Mouse (Mus musculus): Measurements from ENCODE around the gene Olfr781. TPM values are rescaled to one million over a fixed set of nuclear protein-coding genes. Genes with fewer than 3 reads are reported as not detected.
"Not testable (repeated sequence)": the region's sequence is repeated elsewhere in the genome, so short reads cannot be mapped to it uniquely, and the experiment has no call there.

Olfr781 gene
- polyA plus RNA-seq (2015; fragmentation: Nextera tagmentation; extraction: Ambion mirVana) = not detected in 2 replicates

GRCm38 (mm10) chr10:129328554-129328953 is at the start of gene Olfr781:
Olfr781 (plus strand) TSS chr10:129328854.
- H3K4me1 ChIP-seq = no peaks in the 10 kb centered on the region
- ATAC-seq (ENCODE audit: borderline replicate concordance, extremely low read depth, low FRiP score, low TSS enrichment) = no peak
- no peaks in the 10 kb centered on the region for H3K27me3 ChIP-seq
- no peak within 1 kb of the TSS for H3K9ac ChIP-seq
- no peaks in the 10 kb centered on the region for H3K36me3 ChIP-seq
- no peaks in the 10 kb centered on the region for H3K9me3 ChIP-seq
- no peak within 1 kb of the TSS for H3K4me2 ChIP-seq
- H3K27ac ChIP-seq = no peak within 1 kb of the TSS
- no peak within 1 kb of the TSS for H3K4me3 ChIP-seq

- not testable (repeated sequence) for H3K4me1 ChIP-seq; H3K27me3 ChIP-seq; H3K4me2 ChIP-seq; H3K4me3 ChIP-seq; H3K9ac ChIP-seq; H3K9me3 ChIP-seq; ATAC-seq (ENCODE audit: borderline replicate concordance, extremely low read depth, low FRiP score, low TSS enrichment); H3K27ac ChIP-seq; H3K36me3 ChIP-seq
- WGBS = 34% methylated on average over 1 of the region's 1 CpGs
These were observed 15.7 kb upstream of the Olfr781 start for GRCm38 (mm10) chr10:129312973-129313372.

- not testable (repeated sequence) for H3K9me3 ChIP-seq; H3K27ac ChIP-seq; H3K36me3 ChIP-seq; ATAC-seq (ENCODE audit: borderline replicate concordance, extremely low read depth, low FRiP score, low TSS enrichment); H3K27me3 ChIP-seq; H3K4me1 ChIP-seq; H3K4me2 ChIP-seq; H3K4me3 ChIP-seq; H3K9ac ChIP-seq
- no CpG with 5 or more reads among the region's 1 CpGs for WGBS
These were observed 15.1 kb upstream of the Olfr781 start for GRCm38 (mm10) chr10:129313521-129313920.

GRCm38 (mm10) chr10:129317817-129318216 is 10.8 kb upstream of the Olfr781 start, which contains the start of gene Olfr780:
Olfr780 (plus strand) TSS chr10:129318117.
- Histone ChIP-seq H3K36me3 (no peaks in the 10 kb centered on the region), H3K27me3 (no peaks in the 10 kb centered on the region), H3K9me3 (no peaks in the 10 kb centered on the region), H3K4me3 (no peak within 1 kb of the TSS), H3K4me1 (no peaks in the 10 kb centered on the region), H3K9ac (no peak within 1 kb of the TSS), H3K4me2 (no peak within 1 kb of the TSS), H3K27ac (no peak within 1 kb of the TSS)
- 76% methylated on average over 3 of the region's 3 CpGs for WGBS
- no peak for ATAC-seq (ENCODE audit: borderline replicate concordance, extremely low read depth, low FRiP score, low TSS enrichment)

GRCm38 (mm10) chr10:129348550-129348949 is 19.9 kb downstream of the Olfr781 start, which contains the start of gene Olfr782:
Olfr782 (plus strand) TSS chr10:129348850.
- no peak within 1 kb of the TSS for H3K4me2 ChIP-seq
- H3K9me3 ChIP-seq = no peaks in the 10 kb centered on the region
- 80% methylated on average over 3 of the region's 3 CpGs for WGBS

GRCm38 (mm10) chr10:129352475-129352874 is 23.8 kb downstream of the Olfr781 start:
- H3K27ac ChIP-seq; H3K4me1 ChIP-seq; ATAC-seq (ENCODE audit: borderline replicate concordance, extremely low read depth, low FRiP score, low TSS enrichment); H3K36me3 ChIP-seq; H3K9me3 ChIP-seq; H3K4me2 ChIP-seq; H3K4me3 ChIP-seq; H3K9ac ChIP-seq; H3K27me3 ChIP-seq: not testable (repeated sequence)
- WGBS = 67% methylated on average over 2 of the region's 2 CpGs

More at GRCm38 (mm10) chr10:129348550-129348949, 19.9 kb downstream of the Olfr781 start, which contains the start of gene Olfr782:
- Histone ChIP-seq H3K27ac (no peak within 1 kb of the TSS), H3K9ac (no peak within 1 kb of the TSS), H3K4me3 (no peak within 1 kb of the TSS), H3K27me3 (no peaks in the 10 kb centered on the region), H3K4me1 (no peaks in the 10 kb centered on the region), H3K36me3 (no peaks in the 10 kb centered on the region)
- ATAC-seq (ENCODE audit: borderline replicate concordance, extremely low read depth, low FRiP score, low TSS enrichment) = no peak

- not testable (repeated sequence) for H3K9me3 ChIP-seq; H3K4me2 ChIP-seq; ATAC-seq (ENCODE audit: borderline replicate concordance, extremely low read depth, low FRiP score, low TSS enrichment); H3K4me1 ChIP-seq; H3K27me3 ChIP-seq; H3K27ac ChIP-seq; H3K4me3 ChIP-seq; H3K9ac ChIP-seq; H3K36me3 ChIP-seq
- 87% methylated on average over 4 of the region's 4 CpGs for WGBS
These were observed 27.8 kb downstream of the Olfr781 start for GRCm38 (mm10) chr10:129356496-129356895.

GRCm38 (mm10) chr10:129357307-129357706 is 28.7 kb downstream of the Olfr781 start:
- 68% methylated on average over 5 of the region's 5 CpGs for WGBS
- no peaks in the 10 kb centered on the region for H3K27me3 ChIP-seq
- no peak overlapping the region for H3K4me3 ChIP-seq
- no peak overlapping the region for H3K27ac ChIP-seq
- no peak for ATAC-seq (ENCODE audit: borderline replicate concordance, extremely low read depth, low FRiP score, low TSS enrichment)
- no peak overlapping the region for H3K4me2 ChIP-seq
- no peaks in the 10 kb centered on the region for H3K4me1 ChIP-seq
- no peak overlapping the region for H3K9ac ChIP-seq
- no peaks in the 10 kb centered on the region for H3K36me3 ChIP-seq
- H3K9me3 ChIP-seq = no peaks in the 10 kb centered on the region

- not testable (repeated sequence) for H3K27ac ChIP-seq; H3K4me1 ChIP-seq; ATAC-seq (ENCODE audit: borderline replicate concordance, extremely low read depth, low FRiP score, low TSS enrichment)
These were observed 45.4 kb downstream of the Olfr781 start for GRCm38 (mm10) chr10:129374051-129374450.

More at GRCm38 (mm10) chr10:129374051-129374450, 45.4 kb downstream of the Olfr781 start:
- not testable (repeated sequence) for H3K36me3 ChIP-seq, H3K9ac ChIP-seq, H3K27me3 ChIP-seq, H3K9me3 ChIP-seq, H3K4me3 ChIP-seq, H3K4me2 ChIP-seq
- WGBS = 84% methylated on average over 5 of the region's 5 CpGs

Other genes starting within 250 kb of the Olfr781 start
- not detected in 2 replicates for gene Olfr767, start 245.9 kb upstream of the Olfr781 start, polyA plus RNA-seq (2015; fragmentation: Nextera tagmentation; extraction: Ambion mirVana)
- not detected in 2 replicates for gene Olfr768, start 229.5 kb upstream of the Olfr781 start, polyA plus RNA-seq (2015; fragmentation: Nextera tagmentation; extraction: Ambion mirVana)
- gene Olfr769, start 211.0 kb upstream of the Olfr781 start, polyA plus RNA-seq (2015; fragmentation: Nextera tagmentation; extraction: Ambion mirVana) = not detected in 2 replicates
- not detected in 2 replicates for gene Olfr770, start 189.9 kb upstream of the Olfr781 start, polyA plus RNA-seq (2015; fragmentation: Nextera tagmentation; extraction: Ambion mirVana)
- gene Olfr771, start 164.1 kb upstream of the Olfr781 start, polyA plus RNA-seq (2015; fragmentation: Nextera tagmentation; extraction: Ambion mirVana) = not detected in 2 replicates
- not detected in 2 replicates for gene Olfr772, start 150.9 kb upstream of the Olfr781 start, polyA plus RNA-seq (2015; fragmentation: Nextera tagmentation; extraction: Ambion mirVana)
- gene Olfr773, start 141.4 kb upstream of the Olfr781 start, polyA plus RNA-seq (2015; fragmentation: Nextera tagmentation; extraction: Ambion mirVana) = not detected in 2 replicates
- not detected in 2 replicates for gene Olfr774, start 92.7 kb upstream of the Olfr781 start, polyA plus RNA-seq (2015; fragmentation: Nextera tagmentation; extraction: Ambion mirVana)
- not detected in 2 replicates for gene Olfr775, start 80.4 kb upstream of the Olfr781 start, polyA plus RNA-seq (2015; fragmentation: Nextera tagmentation; extraction: Ambion mirVana)
- not detected in 2 replicates for gene Olfr776, start 69.7 kb upstream of the Olfr781 start, polyA plus RNA-seq (2015; fragmentation: Nextera tagmentation; extraction: Ambion mirVana)
- gene Olfr777, start 57.4 kb upstream of the Olfr781 start, polyA plus RNA-seq (2015; fragmentation: Nextera tagmentation; extraction: Ambion mirVana) = not detected in 2 replicates
- not detected in 2 replicates for gene Olfr780, start 10.7 kb upstream of the Olfr781 start, polyA plus RNA-seq (2015; fragmentation: Nextera tagmentation; extraction: Ambion mirVana)
- gene Olfr782, start 20.0 kb downstream of the Olfr781 start, polyA plus RNA-seq (2015; fragmentation: Nextera tagmentation; extraction: Ambion mirVana) = not detected in 2 replicates
- gene Olfr784, start 55.2 kb downstream of the Olfr781 start, polyA plus RNA-seq (2015; fragmentation: Nextera tagmentation; extraction: Ambion mirVana) = 0.05 and 0.06 TPM in 2 replicates
- not detected in 2 replicates for gene Olfr785, start 76.6 kb downstream of the Olfr781 start, polyA plus RNA-seq (2015; fragmentation: Nextera tagmentation; extraction: Ambion mirVana)
- not detected in 2 replicates for gene Olfr786, start 98.5 kb downstream of the Olfr781 start, polyA plus RNA-seq (2015; fragmentation: Nextera tagmentation; extraction: Ambion mirVana)
- not detected in 2 replicates for gene Olfr787, start 133.0 kb downstream of the Olfr781 start, polyA plus RNA-seq (2015; fragmentation: Nextera tagmentation; extraction: Ambion mirVana)
- not detected in 2 replicates for gene Olfr788, start 142.1 kb downstream of the Olfr781 start, polyA plus RNA-seq (2015; fragmentation: Nextera tagmentation; extraction: Ambion mirVana)
- gene Olfr789, start 155.9 kb downstream of the Olfr781 start, polyA plus RNA-seq (2015; fragmentation: Nextera tagmentation; extraction: Ambion mirVana) = not detected in 2 replicates
- not detected in 2 replicates for gene Olfr790, start 169.6 kb downstream of the Olfr781 start, polyA plus RNA-seq (2015; fragmentation: Nextera tagmentation; extraction: Ambion mirVana)
- gene Olfr791, start 192.9 kb downstream of the Olfr781 start, polyA plus RNA-seq (2015; fragmentation: Nextera tagmentation; extraction: Ambion mirVana) = not detected in 2 replicates
- not detected in 2 replicates for gene Olfr792, start 210.3 kb downstream of the Olfr781 start, polyA plus RNA-seq (2015; fragmentation: Nextera tagmentation; extraction: Ambion mirVana)
- gene Olfr794, start 238.8 kb downstream of the Olfr781 start, polyA plus RNA-seq (2015; fragmentation: Nextera tagmentation; extraction: Ambion mirVana) = not detected in 2 replicates

All from lung, embryonic 15.5 days (tissue).